Mouse (Mus musculus): ENCODE data around the gene Edn2.

Edn2 gene

GRCm38 (mm10) chr4:120204357-120204942, 43.4 kb downstream of the Edn2 start:
- no peak for DNase-seq (ENCODE audit: low spot score in 2 of 2)

DNA sequence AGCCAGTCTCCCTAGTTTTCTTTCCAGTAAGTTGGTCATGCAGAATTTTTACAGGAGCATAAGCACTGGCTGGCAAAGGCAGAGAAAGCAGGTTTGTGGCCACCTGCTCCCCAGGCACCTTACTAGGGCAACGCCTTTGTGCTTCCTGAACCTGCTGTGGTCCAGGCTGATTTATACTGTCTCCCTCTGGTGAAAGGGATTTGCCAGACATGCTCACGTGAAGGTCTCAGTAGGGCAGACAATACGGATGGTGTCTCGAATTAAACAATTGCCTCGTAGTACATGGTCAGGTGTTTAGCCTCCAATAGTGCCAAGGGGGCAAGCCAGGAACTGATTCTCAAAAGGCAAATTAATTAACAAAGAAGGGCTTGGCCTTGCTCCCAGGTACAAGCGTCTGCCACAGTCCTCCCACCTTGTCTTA, 45.5 kb downstream of the Edn2 start:
- no peak for DNase-seq (ENCODE audit: low spot score in 2 of 2)

- no peak for DNase-seq (ENCODE audit: low spot score in 2 of 2)
These were observed 51.1 kb downstream of the Edn2 start for GRCm38 (mm10) chr4:120212080-120212479.

DNA sequence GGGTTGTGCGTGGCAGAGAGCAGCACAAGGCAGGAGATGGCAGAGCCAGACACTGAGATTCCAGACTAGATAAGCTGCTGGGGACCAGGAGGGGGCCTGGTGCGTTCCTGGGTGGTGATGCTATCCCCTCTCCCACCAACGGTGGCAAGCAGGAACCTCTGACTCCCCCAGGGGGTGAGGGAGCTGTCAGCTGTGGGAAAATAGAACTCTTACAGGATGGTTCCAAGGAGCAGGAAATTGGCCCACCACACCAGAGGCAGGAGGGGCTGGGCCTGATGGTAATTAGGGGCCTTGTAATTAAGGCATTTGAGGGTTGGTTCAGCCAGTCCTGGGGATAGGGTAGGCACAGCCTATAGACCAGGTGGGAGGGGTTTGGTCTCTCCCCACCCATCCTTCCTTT, 51.8 kb downstream of the Edn2 start:
- DNase-seq (ENCODE audit: low spot score in 2 of 2) = no peak

- DNase-seq (ENCODE audit: low spot score in 2 of 2) = no peak
These were observed 55.0 kb downstream of the Edn2 start for GRCm38 (mm10) chr4:120215915-120216591.

GRCm38 (mm10) chr4:120216883-120217282, 55.9 kb downstream of the Edn2 start:
- DNase-seq (ENCODE audit: low spot score in 2 of 2) = no peak

All from urinary bladder, postnatal 36 days (tissue).